Mouse (Mus musculus): ENCODE data around the gene 4930579F01Rik. TPM values are rescaled to one million over a fixed set of nuclear protein-coding genes. Genes with fewer than 3 reads are reported as not detected.
"Not testable (repeated sequence)": the region's sequence is repeated elsewhere in the genome, so short reads cannot be mapped to it uniquely, and the experiment has no call there.

4930579F01Rik gene
- polyA plus RNA-seq, 1 experiment from 2014 or later, result 0.36 TPM

- Histone ChIP-seq H3K27ac (replicated peaks) (peak within 1 kb of the TSS; percentile 100), H3K9me3 (replicated peaks) (no peaks in the 10 kb centered on the region), H3K4me1 (0 out of 2 replicates have a peak, but pooled peaks cover 2% of the 10 kb centered on the region), H3K36me3 (no peaks in the 10 kb centered on the region), H3K4me3 (replicated peaks) (peak within 1 kb of the TSS; percentile 76), H3K27me3 (no peaks in the 10 kb centered on the region), H3K4me2 (replicated peaks) (peak within 1 kb of the TSS; percentile 63), H3K9ac (peak within 1 kb of the TSS; percentile 72)
- WGBS, result under 1% methylated on average over 70 of the region's 70 CpGs
- ATAC-seq (ENCODE audit: insufficient number of reproducible peaks, low FRiP score, low TSS enrichment, low read depth), result peak; percentile 98
Measured at GRCm38 (mm10) chr3:138143315-138144059, 50.1 kb downstream of the 4930579F01Rik start, which contains the start of gene Trmt10a. Trmt10a (plus strand) TSS chr3:138143448.

DNA sequence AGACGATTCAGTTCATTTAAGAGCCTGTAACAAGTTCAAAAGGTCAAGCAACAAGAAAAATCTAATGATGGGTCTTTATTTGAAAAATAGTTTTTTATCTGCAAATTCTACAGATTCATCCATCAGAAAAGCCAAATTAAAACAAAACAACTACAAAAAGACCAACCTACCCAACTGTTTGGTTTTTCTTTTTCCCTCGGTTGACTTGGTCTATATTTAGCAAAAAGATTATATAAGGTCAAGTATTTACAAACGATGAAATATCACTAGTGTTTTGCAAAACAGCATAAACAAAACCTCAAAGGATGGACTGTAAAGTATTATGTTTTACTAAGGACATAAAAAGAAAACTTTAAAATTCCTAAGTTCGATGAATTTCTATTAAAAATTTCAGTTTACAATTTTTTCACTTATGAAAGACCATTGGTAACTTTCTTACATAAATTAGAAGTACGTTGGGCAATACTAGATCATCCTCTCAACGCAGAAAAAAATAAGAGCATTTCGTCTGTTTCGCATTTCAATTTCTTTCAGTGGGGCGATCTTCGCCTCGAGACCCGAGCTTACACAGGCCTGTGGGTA lies 50.8 kb downstream of the 4930579F01Rik start:
- Histone ChIP-seq H3K4me3 (replicated peaks) (peak overlapping the region; percentile 76), H3K9me3 (replicated peaks) (no peaks in the 10 kb centered on the region)
- 3% methylated on average over 12 of the region's 12 CpGs for WGBS

GRCm38 (mm10) chr3:138142052-138142732 lies 51.4 kb downstream of the 4930579F01Rik start:
- Histone ChIP-seq H3K27ac (replicated peaks) (peak overlapping the region; percentile 68), H3K9me3 (replicated peaks) (no peaks in the 10 kb centered on the region), H3K4me2 (replicated peaks) (peak overlapping the region; percentile 34), H3K4me3 (replicated peaks) (peak overlapping the region; percentile 76), H3K4me1 (0 out of 2 replicates have a peak, but pooled peaks cover 2% of the 10 kb centered on the region), H3K9ac (no peak overlapping the region), H3K27me3 (no peaks in the 10 kb centered on the region), H3K36me3 (no peaks in the 10 kb centered on the region)
- 31% methylated on average over 4 of the region's 4 CpGs for WGBS
- no peak for ATAC-seq (ENCODE audit: insufficient number of reproducible peaks, low FRiP score, low TSS enrichment, low read depth)

More for the DNA sequence above, 50.8 kb downstream of the 4930579F01Rik start:
- no peak for ATAC-seq (ENCODE audit: insufficient number of reproducible peaks, low FRiP score, low TSS enrichment, low read depth)
- H3K27ac ChIP-seq (replicated peaks), result peak overlapping the region; percentile 100
- no peaks in the 10 kb centered on the region for H3K36me3 ChIP-seq
- H3K27me3 ChIP-seq, result no peaks in the 10 kb centered on the region
- peak overlapping the region; percentile 45; the same call in 1 of the 2 replicates for H3K9ac ChIP-seq
- H3K4me1 ChIP-seq, result 0 out of 2 replicates have a peak, but pooled peaks cover 2% of the 10 kb centered on the region
- peak overlapping the region; percentile 63 for H3K4me2 ChIP-seq (replicated peaks)

- Histone ChIP-seq H3K4me3 (replicated peaks) (no peak overlapping the region), H3K27ac (replicated peaks) (no peak overlapping the region), H3K36me3 (no peaks in the 10 kb centered on the region), H3K9me3 (replicated peaks) (no peaks in the 10 kb centered on the region), H3K27me3 (no peaks in the 10 kb centered on the region), H3K4me1 (0 out of 2 replicates have a peak, but pooled peaks cover 2% of the 10 kb centered on the region), H3K9ac (no peak overlapping the region), H3K4me2 (replicated peaks) (no peak overlapping the region)
- WGBS, result 96% methylated on average over 6 of the region's 6 CpGs
- no peak for ATAC-seq (ENCODE audit: insufficient number of reproducible peaks, low FRiP score, low TSS enrichment, low read depth)
Measured at GRCm38 (mm10) chr3:138139663-138140062, 54.0 kb downstream of the 4930579F01Rik start.

- 96% methylated on average over 13 of the region's 13 CpGs for WGBS
- H3K4me2 ChIP-seq (replicated peaks); H3K4me1 ChIP-seq; H3K4me3 ChIP-seq (replicated peaks); H3K9ac ChIP-seq; ATAC-seq (ENCODE audit: insufficient number of reproducible peaks, low FRiP score, low TSS enrichment, low read depth); H3K27ac ChIP-seq (replicated peaks); H3K27me3 ChIP-seq; H3K9me3 ChIP-seq (replicated peaks); H3K36me3 ChIP-seq: not testable (repeated sequence)
Measured at GRCm38 (mm10) chr3:138138146-138138545, 55.5 kb downstream of the 4930579F01Rik start.

DNA sequence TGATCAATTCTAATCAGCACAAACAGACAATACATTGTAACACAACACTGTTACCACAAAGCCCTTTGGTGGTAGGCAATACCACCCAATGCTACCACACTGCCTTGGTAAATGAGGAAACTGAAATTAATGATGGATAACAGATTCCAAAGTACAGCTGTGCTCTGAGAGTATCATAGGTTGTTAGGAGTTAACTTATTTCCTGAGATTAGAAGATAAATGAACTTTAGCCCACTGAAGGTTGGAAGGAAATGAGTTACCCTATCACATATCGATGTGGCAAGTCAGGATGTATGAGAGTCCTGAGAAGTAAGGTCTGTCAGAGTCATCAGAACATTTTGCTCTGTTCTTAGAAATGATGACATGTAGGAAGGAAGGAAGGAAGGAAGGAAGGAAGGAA lies 59.1 kb downstream of the 4930579F01Rik start:
- 76% methylated on average over 1 of the region's 1 CpGs for WGBS

DNA sequence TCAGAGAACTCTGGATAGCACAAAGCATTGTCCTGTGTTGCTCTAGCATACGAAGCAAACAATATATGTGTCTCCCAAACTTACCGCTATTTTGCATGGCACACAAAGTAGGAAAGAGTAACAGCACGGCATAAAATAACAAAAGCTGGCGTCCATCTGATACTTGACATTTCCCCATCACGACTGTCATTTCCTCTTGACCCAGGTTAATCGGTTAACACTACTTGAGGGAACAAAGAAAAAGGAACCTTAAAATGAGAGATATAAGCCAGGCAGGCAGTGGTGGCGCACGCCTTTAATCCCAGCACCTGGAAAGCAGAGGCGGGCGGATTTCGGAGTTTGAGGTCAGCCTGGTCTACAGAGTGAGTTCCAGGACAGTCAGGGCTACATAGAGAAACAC lies 59.7 kb downstream of the 4930579F01Rik start:
- Histone ChIP-seq H3K36me3 (no peaks in the 10 kb centered on the region), H3K4me3 (replicated peaks) (no peak overlapping the region), H3K27ac (replicated peaks) (no peak overlapping the region), H3K9me3 (replicated peaks) (no peaks in the 10 kb centered on the region), H3K4me1 (no peaks in the 10 kb centered on the region), H3K4me2 (replicated peaks) (no peak overlapping the region), H3K27me3 (no peaks in the 10 kb centered on the region), H3K9ac (no peak overlapping the region)
- WGBS, result 87% methylated on average over 11 of the region's 11 CpGs
- no peak for ATAC-seq (ENCODE audit: insufficient number of reproducible peaks, low FRiP score, low TSS enrichment, low read depth)

More for the DNA sequence above, 59.1 kb downstream of the 4930579F01Rik start:
- H3K36me3 ChIP-seq, result no peaks in the 10 kb centered on the region
- H3K27ac ChIP-seq (replicated peaks), result no peak overlapping the region
- ATAC-seq (ENCODE audit: insufficient number of reproducible peaks, low FRiP score, low TSS enrichment, low read depth), result no peak
- no peak overlapping the region for H3K4me3 ChIP-seq (replicated peaks)
- H3K9me3 ChIP-seq (replicated peaks), result no peaks in the 10 kb centered on the region
- H3K4me2 ChIP-seq (replicated peaks), result no peak overlapping the region
- no peak overlapping the region for H3K9ac ChIP-seq
- no peaks in the 10 kb centered on the region for H3K27me3 ChIP-seq
- H3K4me1 ChIP-seq, result no peaks in the 10 kb centered on the region

DNA sequence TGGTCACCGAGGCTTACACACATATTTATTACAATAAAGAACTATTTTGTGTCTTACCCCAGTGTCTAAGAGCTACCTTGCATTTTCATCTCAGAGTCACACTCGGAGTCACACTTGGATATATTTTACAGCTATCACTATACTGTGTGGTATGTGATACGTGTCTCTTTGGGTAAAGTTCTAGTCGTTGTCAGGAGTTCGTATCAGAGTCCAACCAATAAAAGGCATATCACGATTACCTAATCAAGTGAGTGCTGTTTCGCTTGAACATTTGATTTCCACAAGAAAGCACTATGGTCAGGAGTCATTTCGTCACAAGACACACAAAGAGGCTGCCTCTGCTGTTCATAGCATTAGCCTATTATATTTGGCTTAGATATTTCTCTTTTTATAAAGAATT lies 60.2 kb downstream of the 4930579F01Rik start:
- Histone ChIP-seq H3K4me2 (replicated peaks) (no peak overlapping the region), H3K27me3 (no peaks in the 10 kb centered on the region), H3K27ac (replicated peaks) (no peak overlapping the region), H3K4me1 (no peaks in the 10 kb centered on the region), H3K9me3 (replicated peaks) (no peaks in the 10 kb centered on the region), H3K4me3 (replicated peaks) (no peak overlapping the region), H3K36me3 (no peaks in the 10 kb centered on the region), H3K9ac (no peak overlapping the region)
- no peak for ATAC-seq (ENCODE audit: insufficient number of reproducible peaks, low FRiP score, low TSS enrichment, low read depth)
- WGBS, result 86% methylated on average over 8 of the region's 8 CpGs

DNA sequence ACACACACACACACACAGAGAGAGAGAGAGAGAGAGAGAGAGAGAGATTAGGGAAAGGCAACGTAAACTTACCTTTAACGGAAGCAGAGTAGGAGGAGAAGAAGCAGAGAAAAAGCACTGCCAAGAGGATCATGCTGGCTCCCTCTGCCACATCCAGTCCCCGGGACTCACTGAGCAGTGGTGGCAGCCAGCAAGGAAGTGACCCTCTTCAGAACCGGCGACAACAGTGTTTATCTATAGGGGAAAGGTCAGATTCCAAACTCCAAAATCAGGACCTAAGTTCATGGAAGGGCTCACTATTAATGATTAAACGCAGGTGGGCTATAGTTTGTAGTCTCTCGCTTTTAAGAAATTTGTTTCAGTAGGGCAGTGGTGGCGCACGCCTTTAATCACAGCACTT lies 62.5 kb downstream of the 4930579F01Rik start:
- Histone ChIP-seq H3K27me3 (no peaks in the 10 kb centered on the region), H3K36me3 (no peaks in the 10 kb centered on the region), H3K4me2 (replicated peaks) (no peak overlapping the region), H3K4me3 (replicated peaks) (no peak overlapping the region), H3K27ac (replicated peaks) (no peak overlapping the region), H3K9me3 (replicated peaks) (no peaks in the 10 kb centered on the region), H3K4me1 (no peaks in the 10 kb centered on the region), H3K9ac (no peak overlapping the region)
- WGBS, result 53% methylated on average over 9 of the region's 9 CpGs
- ATAC-seq (ENCODE audit: insufficient number of reproducible peaks, low FRiP score, low TSS enrichment, low read depth), result no peak

- Histone ChIP-seq H3K9me3 (replicated peaks) (no peaks in the 10 kb centered on the region), H3K9ac (no peak overlapping the region), H3K4me3 (replicated peaks) (no peak overlapping the region), H3K4me1 (no peaks in the 10 kb centered on the region), H3K27ac (replicated peaks) (no peak overlapping the region), H3K4me2 (replicated peaks) (no peak overlapping the region), H3K27me3 (no peaks in the 10 kb centered on the region), H3K36me3 (no peaks in the 10 kb centered on the region)
- 84% methylated on average over 1 of the region's 1 CpGs for WGBS
- ATAC-seq (ENCODE audit: insufficient number of reproducible peaks, low FRiP score, low TSS enrichment, low read depth), result no peak
Measured at GRCm38 (mm10) chr3:138130692-138131091, 62.9 kb downstream of the 4930579F01Rik start.

- Histone ChIP-seq H3K9me3 (replicated peaks) (no peaks in the 10 kb centered on the region), H3K4me2 (replicated peaks) (no peak overlapping the region), H3K4me3 (replicated peaks) (no peak overlapping the region), H3K27ac (replicated peaks) (no peak overlapping the region), H3K27me3 (no peaks in the 10 kb centered on the region), H3K9ac (no peak overlapping the region), H3K4me1 (no peaks in the 10 kb centered on the region), H3K36me3 (no peaks in the 10 kb centered on the region)
- 91% methylated on average over 6 of the region's 6 CpGs for WGBS
- ATAC-seq (ENCODE audit: insufficient number of reproducible peaks, low FRiP score, low TSS enrichment, low read depth), result no peak
Measured at GRCm38 (mm10) chr3:138129110-138129509, 64.5 kb downstream of the 4930579F01Rik start.
